8 mouse cellular contexts compared by ENCODE assay signal in genomic region chr1:24100870-24101358, GRCm38 (mm10). TPM values are rescaled to one million over a fixed set of nuclear protein-coding genes. Genes with fewer than 3 reads are reported as not detected.
A peak's percentile ranks its signal among the peaks of the same experiment; 100 is the strongest.
DNase-seq lines count a peak whose midpoint lies in the region; ATAC-seq lines count a peak whose summit lies in the region.

No protein-coding gene starts in this region.

- no peaks in the 10 kb centered on the region for H3K9me3 ChIP-seq in embryonic facial prominence, embryonic 15.5 days (replicated peaks)
- H3K9me3 ChIP-seq in intestine, embryonic 16.5 days (ENCODE audit: control insufficient read depth, low read length), result no peaks in the 10 kb centered on the region

- no peak for ATAC-seq in embryonic facial prominence, embryonic 15.5 days (ENCODE audit: insufficient number of reproducible peaks, low FRiP score, low TSS enrichment, low read depth)
- ATAC-seq in intestine, embryonic 16.5 days, result no peak

- no peaks in the 10 kb centered on the region for H3K36me3 ChIP-seq in embryonic facial prominence, embryonic 15.5 days
- no peaks in the 10 kb centered on the region for H3K36me3 ChIP-seq in intestine, embryonic 16.5 days (ENCODE audit: control insufficient read depth, insufficient read depth, low read length)

- peak overlapping the region; percentile 73; the same call in 1 of the 2 replicates for H3K27ac ChIP-seq in embryonic facial prominence, embryonic 15.5 days (replicated peaks)
- peak overlapping the region; percentile 76; the same call in 1 of the 2 replicates for H3K27ac ChIP-seq in intestine, embryonic 16.5 days (ENCODE audit: low read length)

- peak; percentile 17 for DNase-seq in kidney, postnatal 10 days
- no peak for DNase-seq in kidney, adult 11 months
- DNase-seq in neural tube, embryonic 10.5 days (ENCODE audit: extremely low spot score, low spot score), result peak; percentile 18
- no peak for DNase-seq in retina, embryonic 14.5 days (ENCODE audit: low spot score)
- no peak for DNase-seq in layer of hippocampus, postnatal 25 days (ENCODE audit: extremely low spot score in 1 of 2, low spot score in 1 of 2)
- no peak for DNase-seq in gastrocnemius, adult 8-10 months (ENCODE audit: low spot score in 2 of 2)

- H3K4me2 ChIP-seq in embryonic facial prominence, embryonic 15.5 days (replicated peaks), result peak overlapping the region; percentile 70
- peak overlapping the region; percentile 87 for H3K4me2 ChIP-seq in intestine, embryonic 16.5 days (ENCODE audit: low read depth, low read length)

- WGBS in embryonic facial prominence, embryonic 15.5 days, result 58% methylated on average over 6 of the region's 6 CpGs
- WGBS in intestine, embryonic 16.5 days, result 44% methylated on average over 6 of the region's 6 CpGs

- 0 out of 2 replicates have a peak, but pooled peaks cover 3% of the 10 kb centered on the region for H3K4me1 ChIP-seq in embryonic facial prominence, embryonic 15.5 days
- H3K4me1 ChIP-seq in intestine, embryonic 16.5 days (ENCODE audit: control insufficient read depth, insufficient read depth, low read length), result 0 out of 2 replicates have a peak, but pooled peaks cover 4% of the 10 kb centered on the region

- H3K4me3 ChIP-seq in embryonic facial prominence, embryonic 15.5 days (replicated peaks), result peak overlapping the region; percentile 85
- H3K4me3 ChIP-seq in intestine, embryonic 16.5 days (ENCODE audit: low read length), result peak overlapping the region; percentile 84

- H3K9ac ChIP-seq in embryonic facial prominence, embryonic 15.5 days, result peak overlapping the region; percentile 57
- peak overlapping the region; percentile 80 for H3K9ac ChIP-seq in intestine, embryonic 16.5 days (ENCODE audit: low read depth, low read length)

- H3K27me3 ChIP-seq in embryonic facial prominence, embryonic 15.5 days, result no peaks in the 10 kb centered on the region
- H3K27me3 ChIP-seq in intestine, embryonic 16.5 days (replicated peaks; ENCODE audit: control insufficient read depth, insufficient read depth, low read length), result no peaks in the 10 kb centered on the region

RNA-seq across cellular contexts. Expression of gene Fam135a, which starts 0.8 kb away (rescaled TPM):
- polyA plus RNA-seq in embryonic facial prominence, embryonic 15.5 days (2015; fragmentation: Nextera tagmentation; extraction: Ambion mirVana), result 33.7 and 37.7 TPM in 2 replicates
- polyA plus RNA-seq in intestine, embryonic 16.5 days (2015; fragmentation: Nextera tagmentation; extraction: Ambion mirVana), result 31.3 and 31.8 TPM in 2 replicates
- total RNA-seq in layer of hippocampus, postnatal 25 days (2021), result 10 to 100 TPM; 22.2 to 31.3 TPM
- total RNA-seq in gastrocnemius, adult 8-10 months (2022), result 10 to 100 TPM; 17.1 to 22.7 (median 19.2) TPM

Comparison
In these comparisons a context has a peak if more than half of its experiments do, and no peak if none do; other contexts are left out.
1. DNase-seq: peak in kidney, postnatal 10 days (single experiment) and neural tube, embryonic 10.5 days (single experiment); none in kidney, adult 11 months (single experiment), retina, embryonic 14.5 days (single experiment), layer of hippocampus, postnatal 25 days (0 of 2) and gastrocnemius, adult 8-10 months (0 of 2).